Mouse (Mus musculus): ENCODE data around the gene Gm11549. TPM values are rescaled to one million over a fixed set of nuclear protein-coding genes. Genes with fewer than 3 reads are reported as not detected.

Gm11549 gene
- polyA plus RNA-seq, 1 experiment = not detected

DNA sequence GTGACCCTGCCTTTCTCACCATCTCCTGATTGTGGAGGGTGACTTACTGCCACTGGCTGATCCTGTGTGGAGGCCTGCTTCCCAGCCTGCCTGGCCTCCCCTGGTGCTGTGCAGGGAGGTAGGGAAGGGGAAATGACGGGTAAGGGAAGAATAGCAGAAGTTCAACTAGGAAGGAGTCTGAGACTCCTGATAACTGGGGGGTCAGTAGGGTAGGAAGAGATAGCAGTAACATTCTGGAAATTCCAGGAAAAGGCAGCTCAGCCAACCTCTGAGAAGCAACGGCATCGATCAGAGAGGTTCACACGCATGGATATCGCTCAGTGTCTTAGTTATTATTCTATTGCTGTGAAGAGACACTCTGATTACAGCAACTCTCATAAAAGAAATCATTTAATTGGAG is 30.1 kb downstream of the Gm11549 start:
- 97% methylated on average over 5 of the region's 5 CpGs for WGBS
- no peak for TF ChIP-seq CTCF (IDR thresholded peaks at IDR 0.05; ENCODE audit: insufficient read depth, low read depth, low read length)
- TF ChIP-seq POLR2A (IDR thresholded peaks at IDR 0.05; ENCODE audit: insufficient read depth, low read depth, low read length) = no peak
- Histone ChIP-seq H3K4me3 (ENCODE audit: insufficient read depth, low read depth, low read length) (no peak overlapping the region), H3K4me1 (ENCODE audit: control insufficient read depth, insufficient read depth, low read length) (no peaks in the 10 kb centered on the region), H3K27ac (ENCODE audit: insufficient read depth, low read depth, low read length) (no peak overlapping the region)

DNA sequence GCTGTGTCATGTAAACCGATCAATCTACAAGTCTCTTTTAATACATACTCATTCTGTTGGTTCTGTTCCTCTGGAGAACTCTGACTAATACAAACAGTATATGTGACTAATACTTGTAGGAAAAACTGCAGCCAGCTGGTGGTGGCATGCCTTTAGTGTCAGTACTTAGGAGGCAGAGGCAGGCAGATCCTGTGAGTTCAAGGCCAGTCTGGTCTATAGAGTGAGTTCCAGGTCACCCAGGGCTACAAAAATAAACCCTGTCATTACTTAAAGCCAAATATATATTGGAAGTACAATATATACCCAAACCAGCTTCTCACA is 32.1 kb downstream of the Gm11549 start:
- 94% methylated on average over 1 of the region's 1 CpGs for WGBS
- Histone ChIP-seq H3K4me3 (ENCODE audit: insufficient read depth, low read depth, low read length) (no peak overlapping the region), H3K4me1 (ENCODE audit: control insufficient read depth, insufficient read depth, low read length) (no peaks in the 10 kb centered on the region), H3K27ac (ENCODE audit: insufficient read depth, low read depth, low read length) (no peak overlapping the region)
- TF ChIP-seq CTCF (IDR thresholded peaks at IDR 0.05; ENCODE audit: insufficient read depth, low read depth, low read length) = no peak
- no peak for TF ChIP-seq POLR2A (IDR thresholded peaks at IDR 0.05; ENCODE audit: insufficient read depth, low read depth, low read length)

DNA sequence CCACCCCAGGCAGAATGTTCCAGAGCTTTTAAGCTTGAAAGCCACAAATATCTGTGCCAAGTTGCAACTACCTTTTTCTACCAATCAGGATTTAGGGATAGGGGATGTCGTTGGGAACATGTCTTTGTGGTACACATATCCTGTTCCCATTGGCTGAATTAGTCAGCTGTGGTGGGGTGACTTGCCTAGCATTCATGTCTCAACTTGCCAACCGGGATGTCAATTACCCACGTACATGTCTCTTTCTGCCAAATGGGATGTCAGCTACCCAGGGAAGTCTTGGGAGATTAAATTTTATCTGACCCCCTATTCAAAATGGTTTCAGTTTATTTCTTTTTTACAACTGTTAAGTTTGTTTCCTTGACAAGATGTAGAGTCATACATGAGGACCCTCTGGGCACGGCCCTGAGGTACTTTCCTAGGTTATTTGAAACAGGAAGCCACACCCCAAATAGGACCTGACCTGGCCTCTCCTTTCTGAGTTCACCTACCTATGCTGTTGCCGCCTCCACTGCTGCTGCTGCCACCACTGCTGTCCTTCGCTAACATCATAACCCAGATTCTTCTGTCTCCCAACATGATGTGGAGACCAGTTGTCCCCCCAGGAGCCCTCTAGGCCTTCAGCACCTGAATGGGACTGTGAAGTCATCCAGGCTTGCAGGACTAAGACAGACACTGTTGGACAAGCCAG is 32.6 kb downstream of the Gm11549 start:
- 89% methylated on average over 6 of the region's 6 CpGs for WGBS
- Histone ChIP-seq H3K4me3 (ENCODE audit: insufficient read depth, low read depth, low read length) (no peak overlapping the region), H3K27ac (ENCODE audit: insufficient read depth, low read depth, low read length) (no peak overlapping the region), H3K4me1 (ENCODE audit: control insufficient read depth, insufficient read depth, low read length) (no peaks in the 10 kb centered on the region)
- TF ChIP-seq POLR2A (IDR thresholded peaks at IDR 0.05; ENCODE audit: insufficient read depth, low read depth, low read length) (no peak), CTCF (IDR thresholded peaks at IDR 0.05; ENCODE audit: insufficient read depth, low read depth, low read length) (no peak)

DNA sequence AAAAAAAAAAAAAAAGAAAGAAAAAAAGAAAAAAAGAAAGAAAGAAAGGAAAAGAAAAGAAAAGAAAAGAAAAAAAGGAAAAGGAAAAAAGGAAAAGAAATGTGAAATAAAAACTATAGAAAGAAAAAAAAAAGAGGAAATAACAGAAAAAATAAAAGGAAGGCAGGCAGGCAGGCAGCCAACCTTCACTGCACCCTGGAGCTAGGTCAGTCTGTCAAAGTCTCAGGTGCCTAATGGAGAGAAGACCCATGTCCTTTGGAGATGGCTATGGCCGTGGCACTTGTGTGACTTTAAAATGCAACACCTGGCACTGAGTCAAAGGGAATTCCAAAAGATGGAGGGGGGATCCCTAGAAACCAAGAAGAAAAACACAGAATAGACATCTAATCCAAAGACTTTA is 33.2 kb downstream of the Gm11549 start:
- Histone ChIP-seq H3K27ac (ENCODE audit: insufficient read depth, low read depth, low read length) (no peak overlapping the region), H3K4me3 (ENCODE audit: insufficient read depth, low read depth, low read length) (no peak overlapping the region), H3K4me1 (ENCODE audit: control insufficient read depth, insufficient read depth, low read length) (no peaks in the 10 kb centered on the region)
- 67% methylated on average over 1 of the region's 1 CpGs for WGBS
- no peak for TF ChIP-seq CTCF (IDR thresholded peaks at IDR 0.05; ENCODE audit: insufficient read depth, low read depth, low read length)
- TF ChIP-seq POLR2A (IDR thresholded peaks at IDR 0.05; ENCODE audit: insufficient read depth, low read depth, low read length) = no peak

DNA sequence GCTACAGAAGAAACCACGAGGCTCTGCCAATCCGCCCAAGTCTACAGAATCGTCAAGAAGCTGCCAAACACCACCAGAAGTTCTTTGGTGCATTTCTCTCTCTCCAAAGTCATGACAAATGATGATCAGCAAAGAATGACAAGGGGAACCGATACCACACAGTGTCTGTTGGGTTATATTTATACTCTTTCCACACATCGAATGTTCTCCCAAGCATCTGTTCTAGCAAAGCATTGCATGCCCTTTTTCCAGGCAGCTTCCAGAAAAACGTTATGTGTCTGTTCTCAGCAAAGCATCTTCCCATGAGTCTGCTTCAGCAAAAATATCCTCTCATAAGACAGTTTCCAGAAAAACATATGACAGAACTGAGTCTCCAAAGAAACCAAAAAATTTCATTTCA is 34.7 kb downstream of the Gm11549 start:
- 93% methylated on average over 6 of the region's 6 CpGs for WGBS
- peaks cover 3% of the 10 kb centered on the region; the same call in 1 of the 2 replicates for H3K4me1 ChIP-seq (ENCODE audit: control insufficient read depth, insufficient read depth, low read length)
- TF ChIP-seq POLR2A (IDR thresholded peaks at IDR 0.05; ENCODE audit: insufficient read depth, low read depth, low read length) (no peak), CTCF (IDR thresholded peaks at IDR 0.05; ENCODE audit: insufficient read depth, low read depth, low read length) (no peak)
- no peak overlapping the region for H3K4me3 ChIP-seq (ENCODE audit: insufficient read depth, low read depth, low read length)
- H3K27ac ChIP-seq (ENCODE audit: insufficient read depth, low read depth, low read length) = no peak overlapping the region

DNA sequence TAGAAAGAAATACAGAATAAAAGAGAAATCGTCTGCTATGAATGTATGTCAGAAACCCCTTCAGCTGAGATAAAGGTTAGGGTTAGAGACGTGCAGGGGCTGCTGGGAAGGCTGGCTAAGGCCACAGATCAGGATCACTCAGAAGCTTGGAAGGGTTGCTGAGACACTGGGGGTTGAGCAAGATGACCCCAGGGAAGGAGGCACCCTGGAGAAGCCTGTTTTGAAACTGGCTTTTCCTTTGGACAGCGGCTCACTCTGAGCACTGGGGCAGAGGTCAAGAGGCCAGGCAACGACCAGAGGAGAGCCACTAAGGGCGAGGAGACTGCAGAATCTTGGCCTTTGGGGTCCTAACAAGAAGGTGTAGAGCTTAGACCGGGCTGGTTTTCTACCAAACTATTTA is 35.4 kb downstream of the Gm11549 start:
- WGBS = 79% methylated on average over 6 of the region's 6 CpGs
- Histone ChIP-seq H3K4me3 (ENCODE audit: insufficient read depth, low read depth, low read length) (no peak overlapping the region), H3K4me1 (ENCODE audit: control insufficient read depth, insufficient read depth, low read length) (peaks cover 7% of the 10 kb centered on the region; the same call in 1 of the 2 replicates), H3K27ac (ENCODE audit: insufficient read depth, low read depth, low read length) (no peak overlapping the region)
- TF ChIP-seq POLR2A (IDR thresholded peaks at IDR 0.05; ENCODE audit: insufficient read depth, low read depth, low read length) (no peak), CTCF (IDR thresholded peaks at IDR 0.05; ENCODE audit: insufficient read depth, low read depth, low read length) (no peak)

DNA sequence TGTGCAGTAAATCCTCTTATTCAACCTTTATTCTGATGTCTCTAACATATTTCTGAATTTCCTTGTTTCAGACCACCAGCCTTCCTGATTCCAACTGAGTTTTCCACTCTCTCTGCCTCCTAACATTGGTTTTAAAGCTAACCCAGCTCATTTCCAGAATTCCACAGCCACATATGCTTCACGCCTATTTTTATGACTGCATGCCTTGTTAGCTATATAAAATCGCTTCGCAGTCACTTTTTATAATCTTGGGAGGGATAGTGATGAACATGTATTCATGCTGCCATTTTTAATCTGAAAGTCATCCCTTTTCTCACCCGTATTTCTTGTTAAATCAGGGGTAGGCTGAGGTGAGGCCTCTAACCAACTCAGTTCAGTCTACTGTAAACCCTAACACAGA is 37.3 kb downstream of the Gm11549 start:
- H3K27ac ChIP-seq (ENCODE audit: insufficient read depth, low read depth, low read length) = no peak overlapping the region
- no peak for TF ChIP-seq CTCF (IDR thresholded peaks at IDR 0.05; ENCODE audit: insufficient read depth, low read depth, low read length)
- no peak for TF ChIP-seq POLR2A (IDR thresholded peaks at IDR 0.05; ENCODE audit: insufficient read depth, low read depth, low read length)
- H3K4me1 ChIP-seq (ENCODE audit: control insufficient read depth, insufficient read depth, low read length) = peaks cover 7% of the 10 kb centered on the region; the same call in 1 of the 2 replicates
- 96% methylated on average over 4 of the region's 4 CpGs for WGBS
- no peak overlapping the region for H3K4me3 ChIP-seq (ENCODE audit: insufficient read depth, low read depth, low read length)

DNA sequence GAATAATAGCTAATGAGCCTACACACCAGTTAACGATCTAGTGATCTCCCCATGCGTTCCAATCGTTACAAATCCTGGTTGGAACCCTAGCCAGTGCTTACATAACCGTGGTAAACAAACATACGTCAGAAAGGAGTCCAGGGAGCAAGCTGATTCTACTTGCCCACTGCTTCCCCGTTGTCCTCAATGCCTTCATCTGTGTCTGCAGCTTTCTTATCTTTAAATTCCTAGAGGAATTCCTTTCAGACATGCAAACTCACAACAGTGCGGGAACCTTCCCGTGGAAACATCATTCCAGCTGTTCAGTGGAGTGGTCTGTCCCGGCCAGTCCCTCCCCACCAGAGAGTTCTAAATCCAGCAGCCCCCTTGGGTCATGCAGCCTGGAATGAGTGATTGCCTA is 38.7 kb downstream of the Gm11549 start:
- Histone ChIP-seq H3K4me1 (ENCODE audit: control insufficient read depth, insufficient read depth, low read length) (peaks cover 7% of the 10 kb centered on the region; the same call in 1 of the 2 replicates), H3K27ac (ENCODE audit: insufficient read depth, low read depth, low read length) (no peak overlapping the region), H3K4me3 (ENCODE audit: insufficient read depth, low read depth, low read length) (no peak overlapping the region)
- WGBS = 35% methylated on average over 9 of the region's 9 CpGs
- no peak for TF ChIP-seq CTCF (IDR thresholded peaks at IDR 0.05; ENCODE audit: insufficient read depth, low read depth, low read length)
- TF ChIP-seq POLR2A (IDR thresholded peaks at IDR 0.05; ENCODE audit: insufficient read depth, low read depth, low read length) = no peak

DNA sequence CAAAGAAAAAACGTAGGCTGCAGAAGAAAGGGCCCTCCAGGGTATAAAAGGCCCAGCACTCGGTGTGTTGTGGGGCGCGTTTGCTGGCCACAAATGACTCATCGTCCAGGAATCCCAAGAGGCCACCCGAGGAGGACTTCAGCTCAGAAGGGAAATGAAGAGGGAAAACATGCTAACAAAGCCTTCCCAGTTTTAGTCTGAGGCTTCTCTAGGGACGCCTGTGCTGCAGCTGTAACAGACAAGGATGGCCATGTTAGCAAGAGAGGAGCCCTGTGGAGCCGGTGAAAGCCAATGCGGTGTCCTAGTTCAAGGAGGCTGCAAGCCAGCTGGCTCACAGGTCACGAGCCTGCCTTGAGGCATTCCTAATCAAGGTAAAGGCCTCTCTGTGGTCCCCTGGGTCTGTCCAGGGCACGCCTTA is 39.8 kb downstream of the Gm11549 start:
- no peak overlapping the region for H3K4me3 ChIP-seq (ENCODE audit: insufficient read depth, low read depth, low read length)
- WGBS = 39% methylated on average over 11 of the region's 11 CpGs
- no peak for TF ChIP-seq CTCF (IDR thresholded peaks at IDR 0.05; ENCODE audit: insufficient read depth, low read depth, low read length)
- TF ChIP-seq POLR2A (IDR thresholded peaks at IDR 0.05; ENCODE audit: insufficient read depth, low read depth, low read length) = no peak
- H3K27ac ChIP-seq (ENCODE audit: insufficient read depth, low read depth, low read length) = no peak overlapping the region; the same call in 1 of the 2 replicates
- peaks cover 7% of the 10 kb centered on the region; the same call in 1 of the 2 replicates for H3K4me1 ChIP-seq (ENCODE audit: control insufficient read depth, insufficient read depth, low read length)
